Mouse (Mus musculus) mature B cell (primary cell): ENCODE measurements around the gene Gstp2.

Source experiments
- in situ Hi-C: fragments of 300-500 bp; cut with MboI; formaldehyde crosslinking; loops from 2 replicates; pipeline ENCODE4 v1.14.3; 2019

The Gstp2 gene

GRCm38 (mm10) chr19:4045966-4046865 lies at the start of gene Gstp2:
Gene Gstp2, minus strand, starts transcription at chr19:4046023.
- in situ Hi-C loops: no loop called here

GRCm38 (mm10) chr19:4094774-4095303 lies 49.0 kb upstream of the Gstp2 start:
- in situ Hi-C loops: no loop called here

- in situ Hi-C loops: no loop called here
These were observed 48.5 kb upstream of the Gstp2 start for GRCm38 (mm10) chr19:4094348-4094747.

GRCm38 (mm10) chr19:4093772-4094171 lies 47.9 kb upstream of the Gstp2 start:
- in situ Hi-C loops: no loop called here

GRCm38 (mm10) chr19:4092750-4093149 lies 46.9 kb upstream of the Gstp2 start:
- in situ Hi-C loops: no loop called here

GRCm38 (mm10) chr19:4091383-4091782 lies 45.6 kb upstream of the Gstp2 start:
- in situ Hi-C loops: no loop called here

GRCm38 (mm10) chr19:4090446-4090845 lies 44.6 kb upstream of the Gstp2 start:
- in situ Hi-C loops: no loop called here

GRCm38 (mm10) chr19:4089128-4089527 lies 43.3 kb upstream of the Gstp2 start:
- in situ Hi-C loops: no loop called here

GRCm38 (mm10) chr19:4088146-4088545 lies 42.3 kb upstream of the Gstp2 start:
- in situ Hi-C loops: no loop called here

- in situ Hi-C loops: no loop called here
These were observed 41.3 kb upstream of the Gstp2 start for GRCm38 (mm10) chr19:4087090-4087489.

- in situ Hi-C loops: no loop called here
These were observed 40.3 kb upstream of the Gstp2 start for GRCm38 (mm10) chr19:4086156-4086555.

GRCm38 (mm10) chr19:4084984-4085383 lies 39.2 kb upstream of the Gstp2 start:
- in situ Hi-C loops: no loop called here

GRCm38 (mm10) chr19:4083826-4084225 lies 38.0 kb upstream of the Gstp2 start:
- in situ Hi-C loops: no loop called here

- in situ Hi-C loops: no loop called here
These were observed 37.5 kb upstream of the Gstp2 start for GRCm38 (mm10) chr19:4083316-4083715.

- in situ Hi-C loops: no loop called here
These were observed 36.6 kb upstream of the Gstp2 start for GRCm38 (mm10) chr19:4082219-4082965.

- in situ Hi-C loops: no loop called here
These were observed 35.6 kb upstream of the Gstp2 start, which contains the start of gene Cabp2 for GRCm38 (mm10) chr19:4081394-4081793. Gene Cabp2, plus strand, starts transcription at chr19:4081578.

GRCm38 (mm10) chr19:4080511-4081009 lies 34.7 kb upstream of the Gstp2 start:
- in situ Hi-C loops: no loop called here

GRCm38 (mm10) chr19:4079594-4079993 lies 33.8 kb upstream of the Gstp2 start:
- in situ Hi-C loops: no loop called here

GRCm38 (mm10) chr19:4075531-4075930 lies 29.7 kb upstream of the Gstp2 start:
- in situ Hi-C loops: no loop called here

GRCm38 (mm10) chr19:4072706-4073424 lies 27.0 kb upstream of the Gstp2 start:
- in situ Hi-C loops: no loop called here

- in situ Hi-C loops: no loop called here
These were observed 25.6 kb upstream of the Gstp2 start for GRCm38 (mm10) chr19:4071406-4071805.

- in situ Hi-C loops: no loop called here
These were observed 24.9 kb upstream of the Gstp2 start for GRCm38 (mm10) chr19:4070756-4071155.
